Mouse (Mus musculus) C2C12 (cell line): ENCODE data around the gene Olfr324.

Source experiments
- CTCF ChIP-seq: IDR thresholded peaks from one replicate; pipeline ENCODE4 v1.5.1; 2011; ENCODE audit not compliant: control insufficient read depth, insufficient read depth, insufficient read length
- FOSL1 ChIP-seq: IDR thresholded peaks from one replicate; pipeline ENCODE4 v1.8.0; 2011; ENCODE audit warnings: mild to moderate bottlenecking, low read length; ENCODE audit not compliant: poor library complexity, insufficient read depth, severe bottlenecking
- MAX ChIP-seq: IDR thresholded peaks from one replicate; pipeline ENCODE4 v1.6.1; 2011; ENCODE audit warnings: mild to moderate bottlenecking, control low read depth

- no peak for TF ChIP-seq CTCF
- no peak for TF ChIP-seq FOSL1
- TF ChIP-seq MAX = no peak
Observed at GRCm38 (mm10) chr11:58626146-58626545, 31.2 kb downstream of the Olfr324 start.
